Mouse (Mus musculus) limb, embryonic 13.5 days (tissue): ENCODE data around the gene Sdhd. TPM values are rescaled to one million over a fixed set of nuclear protein-coding genes. Genes with fewer than 3 reads are reported as not detected.

Source experiments
- ATAC-seq: fragments of 200-750 bp; cut with Nextera tagmentation; 2 replicates; pipeline ENCODE4 v1.8.0; 2017; ENCODE audit warnings: low read depth, moderate number of reproducible peaks, moderate TSS enrichment; ENCODE audit not compliant: low FRiP score
- H3K27ac ChIP-seq: fragments of 300-500 bp; sonication (generic); 2 replicates; pipeline ENCODE4 v1.5.1; 2015; ENCODE audit warnings: inconsistent platforms, mild to moderate bottlenecking, moderate library complexity
- H3K27me3 ChIP-seq: fragments of 300-500 bp; sonication (generic); 2 replicates; pipeline ENCODE4 v1.6.1; 2015; ENCODE audit warnings: mild to moderate bottlenecking, inconsistent platforms
- H3K36me3 ChIP-seq: fragments of 300-500 bp; sonication (generic); 2 replicates; pipeline ENCODE4 v1.6.1; 2015; ENCODE audit warnings: inconsistent platforms, mild to moderate bottlenecking, moderate library complexity
- H3K4me1 ChIP-seq: fragments of 300-500 bp; sonication (generic); 2 replicates; pipeline ENCODE4 v1.6.1; 2015; ENCODE audit warnings: inconsistent platforms
- H3K4me2 ChIP-seq: fragments of 300-500 bp; sonication (generic); replicated peaks from 2 replicates; pipeline ENCODE4 v1.6.1; 2015; ENCODE audit warnings: inconsistent platforms, mild to moderate bottlenecking, moderate library complexity
- H3K4me3 ChIP-seq: fragments of 300-500 bp; sonication (generic); 2 replicates; pipeline ENCODE4 v1.5.1; 2015; ENCODE audit warnings: moderate library complexity, mild to moderate bottlenecking, inconsistent platforms
- H3K9ac ChIP-seq: fragments of 300-500 bp; sonication (generic); 2 replicates; pipeline ENCODE4 v1.6.1; 2015; ENCODE audit warnings: mild to moderate bottlenecking, inconsistent platforms
- H3K9me3 ChIP-seq: fragments of 300-500 bp; sonication (generic); 2 replicates; pipeline ENCODE4 v1.6.1; 2016; ENCODE audit warnings: inconsistent platforms
- WGBS: fragments of 180-500 bp; shearing (Covaris S2); methylation state at CpG from one replicate; pipeline ENCODE4 v1.1.7; 2015; 5-methylcytosine and 5-hydroxymethylcytosine counted together
- polyA plus RNA-seq: library from polyadenylated mRNA; unstranded; fragments of >200 nt; fragmentation: Nextera tagmentation; extraction: Ambion mirVana; gene quantifications from 2 replicates; pipeline ENCODE4 v1.2.1, GENCODE M21; 2015

The Sdhd gene
- polyA plus RNA-seq, 1 experiment from 2014 or later = 259 TPM

GRCm38 (mm10) chr9:50548936-50549335 is 54.7 kb downstream of the Sdhd start:
- H3K27me3 ChIP-seq = no peaks in the 10 kb centered on the region
- no peak overlapping the region for H3K9ac ChIP-seq
- no peak overlapping the region for H3K27ac ChIP-seq
- H3K4me3 ChIP-seq = no peak overlapping the region
- H3K4me1 ChIP-seq = no peaks in the 10 kb centered on the region
- 88% methylated on average over 4 of the region's 4 CpGs for WGBS
- no peak overlapping the region for H3K4me2 ChIP-seq
- no peaks in the 10 kb centered on the region for H3K9me3 ChIP-seq
- H3K36me3 ChIP-seq = no peaks in the 10 kb centered on the region
- ATAC-seq = no peak

GRCm38 (mm10) chr9:50547859-50548478 is 55.6 kb downstream of the Sdhd start:
- no peaks in the 10 kb centered on the region for H3K4me1 ChIP-seq
- 26% methylated on average over 5 of the region's 5 CpGs for WGBS
- no peak overlapping the region for H3K9ac ChIP-seq
- H3K4me2 ChIP-seq = no peak overlapping the region
- no peaks in the 10 kb centered on the region for H3K36me3 ChIP-seq
- no peak overlapping the region for H3K27ac ChIP-seq
- H3K27me3 ChIP-seq = no peaks in the 10 kb centered on the region
- H3K9me3 ChIP-seq = no peaks in the 10 kb centered on the region
- no peak for ATAC-seq
- no peak overlapping the region for H3K4me3 ChIP-seq

Other genes with a start within 250 kb of the Sdhd start
- gene Plet1, start 109.3 kb downstream of the Sdhd start, polyA plus RNA-seq = 0.18 and 0.19 TPM in 2 replicates
- gene Pts, start 75.1 kb downstream of the Sdhd start, polyA plus RNA-seq = 71.2 and 84.3 TPM in 2 replicates
- gene Il18, start 49.0 kb downstream of the Sdhd start, polyA plus RNA-seq = 2.6 and 2.7 TPM in 2 replicates
- 0.15 and 0.23 TPM in 2 replicates for gene Bco2, start 48.6 kb downstream of the Sdhd start, polyA plus RNA-seq
- gene Tex12, start 42.5 kb downstream of the Sdhd start, polyA plus RNA-seq = not detected in 2 replicates
- gene Timm8b, start 98 bp upstream of the Sdhd start, polyA plus RNA-seq = 242 and 267 TPM in 2 replicates
- 3.7 and 3.8 TPM in 2 replicates for gene Pih1d2, start 13.5 kb upstream of the Sdhd start, polyA plus RNA-seq
- 24.5 and 26.9 TPM in 2 replicates for gene Nkapd1, start 13.7 kb upstream of the Sdhd start, polyA plus RNA-seq
- gene Dlat, start 56.0 kb upstream of the Sdhd start, polyA plus RNA-seq = 41.4 and 45.4 TPM in 2 replicates
- 18.6 and 23.6 TPM in 2 replicates for gene Dixdc1, start 135.7 kb upstream of the Sdhd start, polyA plus RNA-seq
- gene 2310030G06Rik, start 142.7 kb upstream of the Sdhd start, polyA plus RNA-seq = 3.8 and 4.7 TPM in 2 replicates
- gene Cryab, start 147.5 kb upstream of the Sdhd start, polyA plus RNA-seq = 71.2 and 74.0 TPM in 2 replicates
- 37.8 and 39.3 TPM in 2 replicates for gene Hspb2, start 148.5 kb upstream of the Sdhd start, polyA plus RNA-seq
- 11.0 and 11.3 TPM in 2 replicates for gene Fdxacb1, start 164.4 kb upstream of the Sdhd start, polyA plus RNA-seq
- 34.1 and 37.3 TPM in 2 replicates for gene Alg9, start 171.2 kb upstream of the Sdhd start, polyA plus RNA-seq
- 31.3 and 36.2 TPM in 2 replicates for gene 1110032A03Rik, start 171.7 kb upstream of the Sdhd start, polyA plus RNA-seq
- 74.3 and 77.3 TPM in 2 replicates for gene Ppp2r1b, start 241.5 kb upstream of the Sdhd start, polyA plus RNA-seq